Mouse (Mus musculus): ENCODE results near the gene 9330161L09Rik.

- TF ChIP-seq CTCF (IDR thresholded peaks at IDR 0.05; ENCODE audit: extremely low read depth, insufficient read depth, insufficient read length, insufficient replicate concordance) = no peak
- no peak for TF ChIP-seq POLR2A (IDR thresholded peaks at IDR 0.05; ENCODE audit: low read depth, low read length)
Measured at GRCm38 (mm10) chr12:103437601-103438000, 30.0 kb upstream of the 9330161L09Rik start.
